In genomic region chr19:16050220-16051055, GRCm38 (mm10) we compare ENCODE assay signal across 9 mouse cellular contexts.
A peak's percentile ranks its signal among the peaks of the same experiment; 100 is the strongest.
DNase-seq lines count a peak whose midpoint lies in the region; ATAC-seq and TF ChIP-seq lines count a peak whose summit lies in the region.
"Had no signal": no experiment of that assay in that cellular context is flagged by ENCODE, and none has a peak within 500 bp of the region (broad histone marks: within the 10 kb centered on the region; RNA-seq: fewer than 3 reads in every experiment).

No protein-coding gene starts in this region.

- no peak for TF ChIP-seq EP300 in lung, postnatal 0 days (IDR thresholded peaks at IDR 0.05)

- H3K27ac ChIP-seq in bone marrow macrophage, adult 2 months (ENCODE audit: insufficient read depth, low read depth, low read length): peak overlapping the region; percentile 30
- H3K27ac ChIP-seq in heart, embryonic 10.5 days: no peak overlapping the region
- H3K27ac ChIP-seq in lung, postnatal 0 days (ENCODE audit: low read length): no peak overlapping the region

- peak overlapping the region; percentile 50 for H3K4me3 ChIP-seq in bone marrow macrophage, adult 2 months (ENCODE audit: insufficient read depth, low read length)
- peak overlapping the region; percentile 48 for H3K4me3 ChIP-seq in heart, embryonic 10.5 days
- H3K4me3 ChIP-seq in lung, postnatal 0 days (ENCODE audit: low read depth, low read length): peak overlapping the region; percentile 38
- H3K4me3 ChIP-seq: erythroblast, embryonic 14.5 days had no signal

- no peak for TF ChIP-seq CTCF in bone marrow macrophage, adult 2 months (IDR thresholded peaks at IDR 0.05; ENCODE audit: low read depth, low read length)
- TF ChIP-seq CTCF in lung, postnatal 0 days (IDR thresholded peaks at IDR 0.05): no peak

- WGBS in heart, embryonic 10.5 days: 18% methylated on average over 18 of the region's 18 CpGs
- WGBS in lung, postnatal 0 days: 16% methylated on average over 18 of the region's 18 CpGs

- no peak for DNase-seq in cerebellum, adult 11-12 months
- no peak for DNase-seq in heart, embryonic 10.5 days (ENCODE audit: low spot score)
- peak; percentile 41 to 47 for DNase-seq in layer of hippocampus, postnatal 10 days (ENCODE audit: low spot score in 2 of 2)
- DNase-seq in lung, postnatal 0 days (ENCODE audit: low spot score): peak; percentile 62
- DNase-seq in right cerebral cortex, postnatal 25 days: peak; percentile 14
- DNase-seq in urinary bladder, postnatal 36 days (ENCODE audit: low spot score in 2 of 2): no peak

- no peaks in the 10 kb centered on the region for H3K9me3 ChIP-seq in heart, embryonic 10.5 days
- no peaks in the 10 kb centered on the region for H3K9me3 ChIP-seq in lung, postnatal 0 days (ENCODE audit: low read length)

- H3K9ac ChIP-seq in lung, postnatal 0 days (replicated peaks; ENCODE audit: low read depth): no peak overlapping the region

- peak overlapping the region; percentile 66 for H3K4me2 ChIP-seq in lung, postnatal 0 days (replicated peaks; ENCODE audit: low read depth, low read length)

- TF ChIP-seq POLR2A in bone marrow macrophage, adult 2 months (IDR thresholded peaks at IDR 0.05; ENCODE audit: borderline replicate concordance, low read depth, low read length): no peak

- peak; percentile 15; the same call in 1 of the 2 replicates for ATAC-seq in cerebellum, adult (ENCODE audit: insufficient number of reproducible peaks, low FRiP score, low TSS enrichment)
- ATAC-seq in lung, postnatal 0 days: peak; percentile 60

- H3K27me3 ChIP-seq in heart, embryonic 10.5 days (ENCODE audit: insufficient read depth, poor library complexity, severe bottlenecking): no peaks in the 10 kb centered on the region
- H3K27me3 ChIP-seq in lung, postnatal 0 days (replicated peaks; ENCODE audit: insufficient read depth, low read length): no peaks in the 10 kb centered on the region

- no peaks in the 10 kb centered on the region for H3K36me3 ChIP-seq in heart, embryonic 10.5 days
- no peaks in the 10 kb centered on the region for H3K36me3 ChIP-seq in lung, postnatal 0 days (ENCODE audit: insufficient read depth, low read length)

- H3K4me1 ChIP-seq in bone marrow macrophage, adult 2 months (ENCODE audit: control insufficient read depth, insufficient read depth, low read length): peaks cover 30% of the 10 kb centered on the region
- peaks cover 11% of the 10 kb centered on the region; the same call in 1 of the 2 replicates for H3K4me1 ChIP-seq in heart, embryonic 10.5 days
- H3K4me1 ChIP-seq in lung, postnatal 0 days (ENCODE audit: insufficient read depth, low read depth, low read length): no peaks in the 10 kb centered on the region

Comparison
In these comparisons a context has a peak if more than half of its experiments do, and no peak if none do; other contexts are left out.
1. DNase-seq: peak in layer of hippocampus, postnatal 10 days (2 of 2), lung, postnatal 0 days (single experiment) and right cerebral cortex, postnatal 25 days (single experiment); none in cerebellum, adult 11-12 months (single experiment), heart, embryonic 10.5 days (single experiment) and urinary bladder, postnatal 36 days (0 of 2).
2. Peak in every context shown above with its lines, with median percentiles within 50 percentile points of each other: H3K4me3 ChIP-seq.